Mouse (Mus musculus) brown adipose tissue, adult 24 weeks (tissue): ENCODE data around the gene Gm13199. TPM values are rescaled to one million over a fixed set of nuclear protein-coding genes. Genes with fewer than 3 reads are reported as not detected.

Experiments
- H3K27ac ChIP-seq: fragments of 200-500 bp; replicated peaks from 2 replicates; pipeline ENCODE4 v1.5.1; 2012; ENCODE audit warnings: low read depth, mild to moderate bottlenecking, low read length
- H3K4me1 ChIP-seq: fragments of 200-500 bp; 2 replicates; pipeline ENCODE4 v1.6.1; 2012; ENCODE audit warnings: low read length, mixed read lengths; ENCODE audit not compliant: control insufficient read depth, insufficient read depth, insufficient read length
- H3K4me3 ChIP-seq: fragments of 200-500 bp; 2 replicates; pipeline ENCODE4 v1.5.1; 2012; ENCODE audit warnings: low read depth, mild to moderate bottlenecking, low read length, moderate library complexity; ENCODE audit not compliant: insufficient read depth
- polyA plus RNA-seq: library from polyadenylated mRNA; stranded (reverse); fragments of >200 nt; gene quantifications from 2 replicates; pipeline ENCODE4 v1.2.4, GENCODE M21; 2012; ENCODE audit not compliant: missing spikeins, insufficient read depth, insufficient read length

Gm13199 gene
- polyA plus RNA-seq: not detected in 2 replicates

- H3K4me3 ChIP-seq: no peak within 1 kb of the TSS
- H3K4me1 ChIP-seq: no peaks in the 10 kb centered on the region
- H3K27ac ChIP-seq: no peak within 1 kb of the TSS
Observed at GRCm38 (mm10) chr2:5862834-5863233, at the start of gene Gm13199. Gm13199 (minus strand) TSS chr2:5862934.

GRCm38 (mm10) chr2:5911282-5911965 lies 48.7 kb upstream of the Gm13199 start:
- Histone ChIP-seq H3K4me1 (no peaks in the 10 kb centered on the region), H3K27ac (no peak overlapping the region), H3K4me3 (no peak overlapping the region)

DNA sequence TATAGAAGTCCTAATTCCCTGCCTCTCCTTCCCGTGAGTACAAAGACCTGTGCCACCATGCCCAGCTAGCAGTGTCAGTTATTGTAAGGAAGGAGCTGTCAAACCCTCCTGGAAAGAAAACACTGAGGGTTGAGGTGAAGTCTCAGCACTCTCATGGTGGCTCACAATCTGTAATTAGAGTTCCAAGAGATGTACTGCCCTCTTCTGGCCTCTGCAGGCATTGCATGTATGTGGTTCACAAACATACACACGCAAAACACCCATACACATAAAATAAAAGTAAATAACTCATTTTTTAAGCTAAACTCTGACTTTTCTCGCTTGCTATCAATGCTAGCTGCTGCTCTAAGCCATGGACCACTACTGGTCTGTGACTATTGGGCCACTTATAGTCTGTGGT lies 43.9 kb upstream of the Gm13199 start:
- Histone ChIP-seq H3K4me3 (no peak overlapping the region), H3K27ac (no peak overlapping the region), H3K4me1 (no peaks in the 10 kb centered on the region)

DNA sequence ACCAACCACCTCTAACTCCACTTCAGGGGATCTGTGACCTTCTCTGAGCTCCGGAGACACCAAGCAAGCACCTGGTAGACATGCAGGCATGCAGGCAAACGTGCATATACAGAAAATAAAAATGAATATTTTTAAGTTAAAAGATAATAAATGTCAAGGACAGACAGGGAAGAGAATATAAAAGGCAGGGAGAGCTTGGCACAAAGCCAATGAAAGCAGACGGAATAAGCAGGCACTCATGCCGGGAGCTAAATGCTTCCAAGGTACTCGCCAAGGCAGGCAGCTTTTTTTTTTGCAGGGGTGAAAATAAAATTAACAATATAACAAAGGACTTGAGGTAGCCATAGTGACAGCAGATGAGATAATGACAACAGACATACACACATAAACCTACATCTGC lies 43.4 kb upstream of the Gm13199 start:
- Histone ChIP-seq H3K27ac (no peak overlapping the region), H3K4me1 (no peaks in the 10 kb centered on the region), H3K4me3 (no peak overlapping the region)

- H3K4me1 ChIP-seq: no peaks in the 10 kb centered on the region
Observed at GRCm38 (mm10) chr2:5900145-5900544, 37.4 kb upstream of the Gm13199 start.

DNA sequence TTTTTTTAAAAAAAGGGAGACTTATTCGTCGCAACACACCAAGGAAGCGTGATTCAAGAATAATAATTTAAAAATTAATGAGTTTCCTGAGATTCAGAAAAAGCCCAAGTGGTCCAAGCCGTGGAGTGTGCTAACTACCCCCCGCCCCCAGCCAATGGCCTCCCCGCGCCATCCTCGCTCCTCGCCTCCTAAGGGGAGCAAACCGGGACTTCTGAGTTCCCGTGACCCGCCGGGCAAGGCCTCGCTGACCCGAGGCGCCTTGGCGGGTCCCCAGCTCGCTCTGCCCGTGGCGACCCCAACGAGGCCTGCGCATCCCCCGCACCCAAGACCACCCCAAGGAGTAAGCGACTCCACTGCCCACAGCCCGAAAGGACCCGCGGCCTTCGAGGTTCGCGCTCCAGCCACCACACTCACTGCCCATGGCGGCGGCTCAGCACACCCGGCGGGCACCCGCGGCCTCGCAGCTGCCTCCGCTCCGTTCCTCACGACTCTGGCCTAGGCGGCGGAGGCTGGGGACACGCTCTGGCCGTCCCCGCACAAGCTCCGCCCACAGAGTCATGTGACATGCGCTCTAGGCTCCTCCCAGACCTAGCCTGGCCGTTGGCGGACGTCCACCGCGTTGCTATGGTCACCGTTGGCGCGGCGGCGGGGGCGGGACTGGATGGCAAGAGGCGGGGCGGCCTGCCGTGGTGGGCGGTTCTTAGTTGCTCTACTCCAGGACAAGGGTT lies 32.3 kb upstream of the Gm13199 start, which contains the start of gene Sec61a2:
Gene Sec61a2 (minus strand): TSS at position 590 of the 728 bp plus-strand sequence.
- peaks cover 4% of the 10 kb centered on the region; the same call in 1 of the 2 replicates for H3K4me1 ChIP-seq
- peak within 1 kb of the TSS; percentile 71 for H3K27ac ChIP-seq
- peak within 1 kb of the TSS; percentile 78 for H3K4me3 ChIP-seq

More at GRCm38 (mm10) chr2:5900145-5900544, 37.4 kb upstream of the Gm13199 start:
- no peak overlapping the region for H3K4me3 ChIP-seq
- no peak overlapping the region for H3K27ac ChIP-seq

GRCm38 (mm10) chr2:5894296-5894695 lies 31.6 kb upstream of the Gm13199 start:
- peaks cover 4% of the 10 kb centered on the region; the same call in 1 of the 2 replicates for H3K4me1 ChIP-seq
- no peak overlapping the region; the same call in 1 of the 2 replicates for H3K27ac ChIP-seq
- H3K4me3 ChIP-seq: peak overlapping the region; percentile 78

- Histone ChIP-seq H3K4me1 (peaks cover 3% of the 10 kb centered on the region; the same call in 1 of the 2 replicates), H3K4me3 (no peak overlapping the region), H3K27ac (no peak overlapping the region)
Observed at GRCm38 (mm10) chr2:5889412-5889811, 26.7 kb upstream of the Gm13199 start.

GRCm38 (mm10) chr2:5888865-5889264 lies 26.1 kb upstream of the Gm13199 start:
- H3K4me3 ChIP-seq: no peak overlapping the region
- H3K27ac ChIP-seq: no peak overlapping the region
- no peaks in the 10 kb centered on the region for H3K4me1 ChIP-seq

DNA sequence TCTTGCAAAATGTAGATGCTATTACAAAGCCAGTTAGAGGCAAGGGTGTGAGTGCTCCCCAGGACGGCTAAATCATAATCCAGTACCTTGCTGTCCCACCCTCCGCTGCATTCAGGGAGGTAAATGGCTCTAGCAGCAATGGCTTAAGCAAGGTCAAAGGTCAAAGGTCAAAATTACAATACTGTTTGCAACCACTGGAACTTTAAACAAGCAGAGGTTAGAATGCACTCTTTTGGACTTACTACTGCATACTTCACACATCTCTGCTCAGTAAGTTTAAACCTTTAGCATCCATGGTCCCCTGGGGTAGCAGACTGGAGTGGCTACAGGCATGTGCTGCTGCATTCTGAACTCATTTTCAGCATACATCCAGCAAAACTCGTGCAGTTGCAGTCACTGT lies 14.7 kb upstream of the Gm13199 start:
- Histone ChIP-seq H3K27ac (no peak overlapping the region), H3K4me1 (no peaks in the 10 kb centered on the region), H3K4me3 (no peak overlapping the region)

GRCm38 (mm10) chr2:5869746-5870145 lies 7.0 kb upstream of the Gm13199 start:
- Histone ChIP-seq H3K4me1 (no peaks in the 10 kb centered on the region), H3K27ac (no peak overlapping the region), H3K4me3 (no peak overlapping the region)

- Histone ChIP-seq H3K27ac (peak overlapping the region; percentile 82), H3K4me3 (no peak overlapping the region), H3K4me1 (no peaks in the 10 kb centered on the region)
Observed at GRCm38 (mm10) chr2:5867681-5868080, 4.9 kb upstream of the Gm13199 start.

DNA sequence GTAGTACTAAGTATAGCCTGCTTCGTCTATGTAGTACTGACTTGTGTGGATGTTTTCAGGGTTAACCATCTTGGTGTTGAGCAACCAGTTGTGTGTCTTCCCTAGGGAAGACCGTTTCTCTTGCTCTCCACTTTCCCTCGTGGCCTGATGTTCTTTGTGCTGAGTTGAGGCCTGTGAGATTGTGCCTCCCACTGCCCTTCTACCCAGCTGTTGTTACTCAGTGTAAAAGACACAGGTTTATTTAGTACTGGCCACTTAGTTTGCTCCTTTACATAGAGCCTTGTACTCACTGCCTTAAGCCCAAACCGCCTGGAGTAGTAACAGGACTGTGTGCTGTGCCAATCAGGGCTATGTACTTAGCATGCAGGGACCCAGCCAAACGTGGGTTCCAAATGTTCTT lies 10.9 kb downstream of the Gm13199 start:
- no peak overlapping the region for H3K4me3 ChIP-seq
- H3K27ac ChIP-seq: peak overlapping the region; percentile 71
- no peaks in the 10 kb centered on the region for H3K4me1 ChIP-seq

DNA sequence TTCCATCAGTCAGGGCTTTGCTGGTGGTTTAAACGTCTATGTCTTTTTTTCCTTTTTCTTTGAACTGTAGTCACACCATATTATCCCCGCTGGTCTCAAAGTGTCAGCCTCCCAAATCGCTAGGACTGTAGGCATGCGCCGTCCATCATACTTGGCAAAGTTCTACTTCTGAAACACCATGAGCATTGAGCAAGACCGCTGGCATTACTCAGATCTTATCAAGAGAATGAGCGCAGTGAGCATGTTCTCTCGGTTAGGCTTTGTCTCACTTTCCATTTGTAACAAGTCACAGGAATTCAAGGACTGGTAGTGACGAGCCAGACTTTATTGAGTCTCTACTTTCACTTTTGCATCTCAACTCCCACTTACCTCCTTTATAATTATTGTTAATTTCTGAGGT lies 11.6 kb downstream of the Gm13199 start:
- H3K4me3 ChIP-seq: no peak overlapping the region

DNA sequence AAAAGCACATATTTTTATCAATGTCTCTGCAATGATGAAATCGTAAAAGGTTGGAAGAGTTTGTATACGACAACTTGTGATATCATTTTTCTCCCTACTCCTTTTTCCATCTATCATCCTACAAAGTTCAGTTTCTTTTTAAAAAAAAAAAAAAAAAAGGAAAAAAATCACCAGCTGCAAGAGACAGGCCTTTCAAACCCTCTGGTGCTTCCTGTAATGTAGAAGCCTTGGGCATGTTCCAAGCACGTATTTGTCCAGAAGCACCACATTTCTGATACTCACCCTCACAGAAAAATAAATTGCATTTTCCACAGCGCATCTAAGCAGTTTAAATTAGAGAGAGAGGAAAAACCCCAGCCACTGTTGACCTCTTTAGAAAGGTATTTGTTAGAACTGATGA lies 16.9 kb downstream of the Gm13199 start:
- no peak overlapping the region for H3K27ac ChIP-seq
- H3K4me3 ChIP-seq: peak overlapping the region; percentile 96
- H3K4me1 ChIP-seq: no peaks in the 10 kb centered on the region

More for the DNA sequence above, 11.6 kb downstream of the Gm13199 start:
- H3K4me1 ChIP-seq: no peaks in the 10 kb centered on the region
- H3K27ac ChIP-seq: peak overlapping the region; percentile 55; the same call in 1 of the 2 replicates
